ENCODE assay signal across 12 mouse cellular contexts in the genomic region with DNA sequence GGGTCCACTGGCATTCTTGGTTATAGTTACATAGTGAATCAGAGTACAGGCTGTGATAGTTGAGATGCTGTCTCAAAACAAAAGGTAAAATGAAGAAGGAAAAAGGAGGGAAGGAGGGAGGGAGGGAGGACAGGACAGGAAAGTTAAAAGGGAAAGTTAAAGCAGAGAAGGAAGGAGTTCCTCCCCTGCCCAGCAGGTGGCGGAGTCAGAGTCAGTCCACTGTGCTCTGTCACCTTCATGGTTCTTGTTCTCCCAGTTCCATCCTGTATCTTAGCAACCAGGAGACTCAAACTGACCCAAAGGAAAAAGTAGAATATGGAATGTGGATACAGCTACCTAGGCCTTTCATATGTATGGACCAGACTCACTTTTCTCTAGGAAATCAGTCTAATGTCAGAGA.
DNase-seq lines count a peak whose midpoint lies in the region; ATAC-seq and TF ChIP-seq lines count a peak whose summit lies in the region.
"Had no signal": no experiment of that assay in that cellular context is flagged by ENCODE, and none has a peak within 500 bp of the region (broad histone marks: within the 10 kb centered on the region; RNA-seq: fewer than 3 reads in every experiment).

No protein-coding gene starts in this region.

- no peaks in the 10 kb centered on the region for H3K79me2 ChIP-seq in liver, adult 2 months (ENCODE audit: control insufficient read depth, insufficient read depth, low read length)

- peak; percentile 23 for DNase-seq in gastrocnemius, postnatal 14 days
- no peak for DNase-seq in gastrocnemius, adult 18-20 months (ENCODE audit: low spot score)
- no peak for DNase-seq in liver, adult 2 months (ENCODE audit: extremely low read depth, low read depth, low spot score)
- DNase-seq in liver: no peak
- DNase-seq in left cerebral cortex, adult 11 months (ENCODE audit: low spot score): no peak
- DNase-seq in left cerebral cortex, adult 9 months (ENCODE audit: low spot score in 2 of 2): no peak
- DNase-seq: gastrocnemius, postnatal 10 days; right cerebral cortex, postnatal 25 days had no signal

- TF ChIP-seq CTCF in liver, adult 2 months (IDR thresholded peaks at IDR 0.05; ENCODE audit: low read depth, low read length): peak; percentile 64
- peak; percentile 56 for TF ChIP-seq CTCF in E14TG2a.4 (conservative IDR thresholded peaks at IDR 0.05; ENCODE audit: low read length)

- H3K4me1 ChIP-seq in liver, adult 2 months (ENCODE audit: control insufficient read depth, insufficient read depth, low read length): no peaks in the 10 kb centered on the region
- peaks cover 53% of the 10 kb centered on the region for H3K4me1 ChIP-seq in E14TG2a.4 (replicated peaks; ENCODE audit: low read depth, low read length)

- no peaks in the 10 kb centered on the region for H3K36me3 ChIP-seq in liver, adult 2 months (ENCODE audit: control insufficient read depth, insufficient read depth, low read length)
- no peaks in the 10 kb centered on the region for H3K36me3 ChIP-seq in E14TG2a.4 (ENCODE audit: insufficient read depth, low read length)
- H3K36me3 ChIP-seq: hindbrain, embryonic 15.5 days had no signal

- no peak overlapping the region for H3K9ac ChIP-seq in liver, adult 2 months (ENCODE audit: low read depth, low read length)
- H3K9ac ChIP-seq: hindbrain, embryonic 15.5 days had no signal

- no peak overlapping the region for H3K27ac ChIP-seq in liver, adult 2 months (replicated peaks; ENCODE audit: insufficient read depth, low read depth, low read length)
- H3K27ac ChIP-seq: hindbrain, embryonic 15.5 days; macrophage had no signal

- WGBS in liver, adult 2 months: 76% methylated on average over 1 of the region's 1 CpGs

- TF ChIP-seq POLR2A in liver, adult 2 months (IDR thresholded peaks at IDR 0.05; ENCODE audit: extremely low read depth, insufficient read depth, low read length): no peak

- no peak overlapping the region for H3K4me3 ChIP-seq in liver, adult 2 months (ENCODE audit: insufficient read depth, low read depth, low read length)
- H3K4me3 ChIP-seq in E14TG2a.4 (replicated peaks; ENCODE audit: low read length): no peak overlapping the region
- H3K4me3 ChIP-seq: hindbrain, embryonic 15.5 days had no signal

- H3K27me3 ChIP-seq in liver, adult 2 months (ENCODE audit: control insufficient read depth, insufficient read depth, low read length): no peaks in the 10 kb centered on the region
- peaks cover 6% of the 10 kb centered on the region; the same call in 1 of the 2 replicates for H3K27me3 ChIP-seq in E14TG2a.4 (ENCODE audit: insufficient read depth, low read length)
- H3K27me3 ChIP-seq: hindbrain, embryonic 15.5 days had no signal

- no peaks in the 10 kb centered on the region for H3K9me3 ChIP-seq in E14TG2a.4 (ENCODE audit: low read length)
- H3K9me3 ChIP-seq: hindbrain, embryonic 15.5 days had no signal

- ATAC-seq in common myeloid progenitor, adult 5-6 weeks (replicated peaks; ENCODE audit: low read depth, poor library complexity, severe bottlenecking): 0 out of 2 replicates have a peak, but pooled peaks have one; percentile 45

- intact Hi-C loops in gastrocnemius, postnatal 14 days (cut with DNase I; ENCODE audit: low total_unique reads): loop anchor here (10.0 kb wide), 1 partner anchor 205 kb away; no protein-coding TSS in a partner anchor
